Mouse (Mus musculus) splenic B cell, adult 2 months (primary cell): ENCODE measurements around the gene Zfp260.

Experiments
- DNase-seq: peaks from one replicate; pipeline ENCODE4 v3.0.0-alpha.2; 2011; ENCODE audit warnings: low read depth, low spot score
- H3K27me3 ChIP-seq: 2 replicates; pipeline ENCODE4 v1.6.1; 2012; ENCODE audit warnings: mild to moderate bottlenecking, low read length, moderate library complexity, mixed read lengths; ENCODE audit not compliant: control insufficient read depth, poor library complexity, insufficient read depth, severe bottlenecking
- H3K36me3 ChIP-seq: 2 replicates; pipeline ENCODE4 v1.6.1; 2012; ENCODE audit warnings: mild to moderate bottlenecking, low read length, moderate library complexity, mixed read lengths; ENCODE audit not compliant: control insufficient read depth, poor library complexity, insufficient read depth, severe bottlenecking

Zfp260 gene

GRCm38 (mm10) chr7:30094646-30095429 lies at the start of gene Zfp260:
Zfp260 (plus strand) TSS chr7:30094777.
- peak; percentile 90 for DNase-seq
- H3K27me3 ChIP-seq, result no peaks in the 10 kb centered on the region
- H3K36me3 ChIP-seq, result no peaks in the 10 kb centered on the region; the same call in 1 of the 2 replicates

- H3K36me3 ChIP-seq, result no peaks in the 10 kb centered on the region
- DNase-seq, result no peak
Observed at GRCm38 (mm10) chr7:30048126-30048525, 46.5 kb upstream of the Zfp260 start.

GRCm38 (mm10) chr7:30050882-30051548 lies 43.6 kb upstream of the Zfp260 start, which contains the start of gene Zfp14:
Zfp14 (minus strand) TSS chr7:30051380.
- peak; percentile 89 for DNase-seq
- Histone ChIP-seq H3K36me3 (peaks cover 2% of the 10 kb centered on the region; the same call in 1 of the 2 replicates), H3K27me3 (no peaks in the 10 kb centered on the region)

More at GRCm38 (mm10) chr7:30048126-30048525, 46.5 kb upstream of the Zfp260 start:
- H3K27me3 ChIP-seq, result no peaks in the 10 kb centered on the region

GRCm38 (mm10) chr7:30053591-30053990 lies 41.0 kb upstream of the Zfp260 start:
- H3K36me3 ChIP-seq, result peaks cover 8% of the 10 kb centered on the region
- no peak for DNase-seq
- H3K27me3 ChIP-seq, result no peaks in the 10 kb centered on the region

GRCm38 (mm10) chr7:30060341-30060740 lies 34.2 kb upstream of the Zfp260 start:
- DNase-seq, result no peak

GRCm38 (mm10) chr7:30062478-30062877 lies 32.1 kb upstream of the Zfp260 start:
- H3K36me3 ChIP-seq, result peaks cover 7% of the 10 kb centered on the region; the same call in 1 of the 2 replicates
- no peaks in the 10 kb centered on the region for H3K27me3 ChIP-seq
- DNase-seq, result peak; percentile 31

More at GRCm38 (mm10) chr7:30060341-30060740, 34.2 kb upstream of the Zfp260 start:
- H3K36me3 ChIP-seq, result peaks cover 9% of the 10 kb centered on the region
- no peaks in the 10 kb centered on the region for H3K27me3 ChIP-seq

- DNase-seq, result no peak
- no peaks in the 10 kb centered on the region for H3K27me3 ChIP-seq
- H3K36me3 ChIP-seq, result peaks cover 7% of the 10 kb centered on the region; the same call in 1 of the 2 replicates
Observed at GRCm38 (mm10) chr7:30064622-30065021, 30.0 kb upstream of the Zfp260 start.

- peaks cover under 1% of the 10 kb centered on the region; the same call in 1 of the 2 replicates for H3K36me3 ChIP-seq
- H3K27me3 ChIP-seq, result no peaks in the 10 kb centered on the region
- peak; percentile 90 for DNase-seq
Observed at GRCm38 (mm10) chr7:30072146-30073028, 22.2 kb upstream of the Zfp260 start, which contains the start of gene Zfp82. Zfp82 (minus strand) TSS chr7:30072900.

- Histone ChIP-seq H3K36me3 (0 out of 2 replicates have a peak, but pooled peaks cover 1% of the 10 kb centered on the region), H3K27me3 (no peaks in the 10 kb centered on the region)
- no peak for DNase-seq
Observed at GRCm38 (mm10) chr7:30086524-30086923, 8.1 kb upstream of the Zfp260 start.

- DNase-seq, result no peak
- no peaks in the 10 kb centered on the region for H3K27me3 ChIP-seq
Observed at GRCm38 (mm10) chr7:30089405-30089804, 5.2 kb upstream of the Zfp260 start.

GRCm38 (mm10) chr7:30090092-30090969 lies 4.2 kb upstream of the Zfp260 start, which contains the start of the genes Gm26920 and Zfp566:
Gm26920 (minus strand) TSS chr7:30090410.
Zfp566 (minus strand) TSS chr7:30090527.
- peak; percentile 98 for DNase-seq
- Histone ChIP-seq H3K27me3 (no peaks in the 10 kb centered on the region), H3K36me3 (no peaks in the 10 kb centered on the region; the same call in 1 of the 2 replicates)

More at GRCm38 (mm10) chr7:30089405-30089804, 5.2 kb upstream of the Zfp260 start:
- H3K36me3 ChIP-seq, result 0 out of 2 replicates have a peak, but pooled peaks cover 1% of the 10 kb centered on the region

- peak; percentile 71 for DNase-seq
- no peaks in the 10 kb centered on the region for H3K27me3 ChIP-seq
- H3K36me3 ChIP-seq, result no peaks in the 10 kb centered on the region; the same call in 1 of the 2 replicates
Observed at GRCm38 (mm10) chr7:30090970-30091585, 3.5 kb upstream of the Zfp260 start.

GRCm38 (mm10) chr7:30092666-30093065 lies 1.9 kb upstream of the Zfp260 start:
- H3K36me3 ChIP-seq, result no peaks in the 10 kb centered on the region; the same call in 1 of the 2 replicates
- DNase-seq, result no peak
- H3K27me3 ChIP-seq, result no peaks in the 10 kb centered on the region
